ENCODE assay signal across 7 mouse cellular contexts in the genomic region with DNA sequence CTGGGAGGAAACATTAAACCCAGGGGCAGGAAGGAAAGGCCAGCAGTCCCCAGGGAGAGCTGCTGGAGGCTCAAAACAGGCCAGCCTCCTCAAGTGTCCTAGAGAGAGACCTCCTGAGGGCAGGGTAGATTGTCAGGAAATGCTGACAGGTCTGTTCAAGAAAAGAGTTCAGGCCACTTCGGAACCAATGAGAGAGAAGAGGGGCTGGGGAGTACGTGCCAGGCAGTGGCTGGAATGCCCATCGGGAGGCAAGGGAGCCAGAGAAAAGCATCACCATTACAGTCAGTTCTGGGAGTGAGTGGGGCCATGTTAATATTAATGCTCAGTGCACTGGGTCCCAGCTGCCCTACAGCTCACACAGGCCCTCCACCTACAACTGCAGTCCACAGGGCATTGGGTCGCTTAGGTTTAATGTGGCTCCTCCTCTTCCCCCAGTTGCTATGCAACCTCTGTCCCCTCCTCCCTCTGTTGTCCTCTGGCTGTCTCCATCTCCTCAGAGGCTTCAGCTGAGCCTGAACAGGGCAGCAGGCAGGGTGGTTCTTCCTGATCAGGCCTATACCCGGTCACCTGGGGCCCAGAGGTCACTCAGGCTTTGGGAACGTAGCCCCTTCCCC. TPM values are rescaled to one million over a fixed set of nuclear protein-coding genes. Genes with fewer than 3 reads are reported as not detected.
DNase-seq lines count a peak whose midpoint lies in the region; ATAC-seq lines count a peak whose summit lies in the region.

No protein-coding gene starts in this region.

- no peak overlapping the region for H3K9ac ChIP-seq in forebrain, embryonic 16.5 days (replicated peaks; ENCODE audit: low read depth, low read length)

- H3K4me3 ChIP-seq in forebrain, embryonic 16.5 days (replicated peaks; ENCODE audit: low read length), result no peak overlapping the region

- no peaks in the 10 kb centered on the region for H3K27me3 ChIP-seq in forebrain, embryonic 16.5 days (replicated peaks; ENCODE audit: control insufficient read depth, insufficient read depth, low read length)

- peak; percentile 67 for DNase-seq in embryo, embryonic 11 days
- DNase-seq in kidney, postnatal 14 days, result peak; percentile 75
- DNase-seq in neural tube, embryonic 10.5 days (ENCODE audit: extremely low spot score, low spot score), result peak; percentile 40
- no peak for DNase-seq in frontal cortex, postnatal 25 days (ENCODE audit: low spot score in 2 of 2)
- no peak for DNase-seq in ovary, postnatal 36 days (ENCODE audit: low spot score)
- no peak for DNase-seq in urinary bladder, postnatal 4 days (ENCODE audit: low spot score in 2 of 2)

- no peaks in the 10 kb centered on the region for H3K36me3 ChIP-seq in forebrain, embryonic 16.5 days (ENCODE audit: control insufficient read depth, insufficient read depth)

- H3K4me1 ChIP-seq in forebrain, embryonic 16.5 days (replicated peaks; ENCODE audit: control insufficient read depth, insufficient read depth, low read length), result peaks cover 12% of the 10 kb centered on the region

- peak; percentile 52 for ATAC-seq in forebrain, embryonic 16.5 days

- WGBS in forebrain, embryonic 16.5 days, result 26% methylated on average over 6 of the region's 6 CpGs

- H3K4me2 ChIP-seq in forebrain, embryonic 16.5 days (ENCODE audit: low read length), result no peak overlapping the region

- H3K27ac ChIP-seq in forebrain, embryonic 16.5 days (ENCODE audit: low read length), result no peak overlapping the region

- H3K9me3 ChIP-seq in forebrain, embryonic 16.5 days (ENCODE audit: control insufficient read depth, low read length), result no peaks in the 10 kb centered on the region

RNA-seq across cellular contexts. Expression of a gene that starts 21.4 kb away (rescaled TPM):
- 5.6 and 8.3 TPM in 2 replicates for polyA plus RNA-seq in forebrain, embryonic 16.5 days (2015; fragmentation: Nextera tagmentation; extraction: Ambion mirVana)

Comparison
In these comparisons a context has a peak if more than half of its experiments do, and no peak if none do; other contexts are left out.
1. DNase-seq: peak in embryo, embryonic 11 days (single experiment), kidney, postnatal 14 days (single experiment) and neural tube, embryonic 10.5 days (single experiment); none in frontal cortex, postnatal 25 days (0 of 2), ovary, postnatal 36 days (single experiment) and urinary bladder, postnatal 4 days (0 of 2).